Mouse (Mus musculus) hindbrain, embryonic 15.5 days (tissue): ENCODE results near the gene Pou5f2. TPM values are rescaled to one million over a fixed set of nuclear protein-coding genes. Genes with fewer than 3 reads are reported as not detected.

Experiments
- ATAC-seq: fragments of 200-750 bp; cut with Nextera tagmentation; 2 replicates; pipeline ENCODE4 v1.8.0; 2017; ENCODE audit warnings: low read depth, moderate number of reproducible peaks, moderate TSS enrichment; ENCODE audit not compliant: low FRiP score
- H3K27ac ChIP-seq: fragments of 300-500 bp; sonication (generic); replicated peaks from 2 replicates; pipeline ENCODE4 v1.5.1; 2015; ENCODE audit warnings: mild to moderate bottlenecking, inconsistent platforms
- H3K27me3 ChIP-seq: fragments of 300-500 bp; sonication (generic); 2 replicates; pipeline ENCODE4 v1.6.1; 2015; ENCODE audit warnings: control low read depth, inconsistent platforms
- H3K36me3 ChIP-seq: fragments of 300-500 bp; sonication (generic); 2 replicates; pipeline ENCODE4 v1.6.1; 2015; ENCODE audit warnings: control low read depth, inconsistent platforms
- H3K4me1 ChIP-seq: fragments of 300-500 bp; sonication (generic); replicated peaks from 2 replicates; pipeline ENCODE4 v1.6.1; 2015; ENCODE audit warnings: control low read depth, inconsistent platforms
- H3K4me2 ChIP-seq: fragments of 300-500 bp; sonication (generic); 2 replicates; pipeline ENCODE4 v1.6.1; 2015; ENCODE audit warnings: moderate library complexity, mild to moderate bottlenecking, inconsistent platforms
- H3K4me3 ChIP-seq: fragments of 300-500 bp; sonication (generic); 2 replicates; pipeline ENCODE4 v1.5.1; 2015; ENCODE audit warnings: mild to moderate bottlenecking, inconsistent platforms
- H3K9ac ChIP-seq: fragments of 300-500 bp; sonication (generic); 2 replicates; pipeline ENCODE4 v1.6.1; 2015; ENCODE audit warnings: inconsistent platforms
- H3K9me3 ChIP-seq: fragments of 300-500 bp; sonication (generic); 2 replicates; pipeline ENCODE4 v1.6.1; 2016; ENCODE audit warnings: control low read depth, inconsistent platforms
- WGBS: fragments of 180-500 bp; shearing (Covaris S2); methylation state at CpG from one replicate; pipeline ENCODE4 v1.1.7; 2015; 5-methylcytosine and 5-hydroxymethylcytosine counted together
- polyA plus RNA-seq: library from polyadenylated mRNA; unstranded; fragments of >200 nt; fragmentation: Nextera tagmentation; extraction: Ambion mirVana; gene quantifications from 2 replicates; pipeline ENCODE4 v1.2.1, GENCODE M21; 2015

Pou5f2 gene
- polyA plus RNA-seq, 1 experiment from 2014 or later, result 1.2 TPM

- H3K36me3 ChIP-seq, result no peaks in the 10 kb centered on the region
These were observed 20.4 kb downstream of the Pou5f2 start for GRCm38 (mm10) chr13:78045116-78045515.

More at GRCm38 (mm10) chr13:78045116-78045515, 20.4 kb downstream of the Pou5f2 start:
- no peak for ATAC-seq
- WGBS, result 67% methylated on average over 5 of the region's 5 CpGs
- H3K4me2 ChIP-seq, result no peak overlapping the region
- H3K4me3 ChIP-seq, result no peak overlapping the region
- no peaks in the 10 kb centered on the region for H3K4me1 ChIP-seq
- H3K27me3 ChIP-seq, result no peaks in the 10 kb centered on the region
- H3K27ac ChIP-seq, result no peak overlapping the region
- H3K9me3 ChIP-seq, result no peaks in the 10 kb centered on the region
- H3K9ac ChIP-seq, result no peak overlapping the region

Other genes with a start within 250 kb of the Pou5f2 start
- 51.8 and 57.4 TPM in 2 replicates for gene Nr2f1, start 174.9 kb downstream of the Pou5f2 start, polyA plus RNA-seq